Mouse (Mus musculus): ENCODE results near the gene Atp6v0e. TPM values are rescaled to one million over a fixed set of nuclear protein-coding genes. Genes with fewer than 3 reads are reported as not detected.

Gene Atp6v0e
- polyA plus RNA-seq, 1 experiment from 2014 or later: 104 TPM

DNA sequence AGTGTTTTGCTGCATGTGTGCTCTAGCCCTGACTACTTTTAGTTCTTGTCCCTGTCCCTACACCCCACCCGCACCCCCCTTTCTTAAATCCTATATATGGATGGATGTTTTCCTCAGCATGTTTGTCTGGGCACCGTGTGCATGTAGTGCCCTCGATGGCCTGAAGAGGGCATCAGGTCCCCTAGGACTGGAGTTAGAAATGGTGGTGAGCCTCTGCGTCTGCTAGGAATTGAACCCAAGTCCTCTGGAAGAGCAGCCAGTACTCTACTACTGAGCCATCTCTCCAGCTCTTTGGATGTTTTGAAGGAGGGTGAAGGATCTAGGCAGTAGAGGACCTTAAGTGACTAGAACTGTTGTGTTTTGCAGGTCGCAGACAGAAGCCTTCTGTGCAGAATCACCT lies 35.8 kb downstream of the Atp6v0e start:
- Histone ChIP-seq H3K27me3 (ENCODE audit: low read depth, poor library complexity, severe bottlenecking) (no peaks in the 10 kb centered on the region), H3K27ac (no peak overlapping the region), H3K9me3 (replicated peaks) (no peaks in the 10 kb centered on the region), H3K4me3 (no peak overlapping the region), H3K36me3 (peaks cover 43% of the 10 kb centered on the region), H3K4me1 (no peaks in the 10 kb centered on the region)
- no peak for DNase-seq (ENCODE audit: low spot score)
- 90% methylated on average over 5 of the region's 5 CpGs for WGBS

DNA sequence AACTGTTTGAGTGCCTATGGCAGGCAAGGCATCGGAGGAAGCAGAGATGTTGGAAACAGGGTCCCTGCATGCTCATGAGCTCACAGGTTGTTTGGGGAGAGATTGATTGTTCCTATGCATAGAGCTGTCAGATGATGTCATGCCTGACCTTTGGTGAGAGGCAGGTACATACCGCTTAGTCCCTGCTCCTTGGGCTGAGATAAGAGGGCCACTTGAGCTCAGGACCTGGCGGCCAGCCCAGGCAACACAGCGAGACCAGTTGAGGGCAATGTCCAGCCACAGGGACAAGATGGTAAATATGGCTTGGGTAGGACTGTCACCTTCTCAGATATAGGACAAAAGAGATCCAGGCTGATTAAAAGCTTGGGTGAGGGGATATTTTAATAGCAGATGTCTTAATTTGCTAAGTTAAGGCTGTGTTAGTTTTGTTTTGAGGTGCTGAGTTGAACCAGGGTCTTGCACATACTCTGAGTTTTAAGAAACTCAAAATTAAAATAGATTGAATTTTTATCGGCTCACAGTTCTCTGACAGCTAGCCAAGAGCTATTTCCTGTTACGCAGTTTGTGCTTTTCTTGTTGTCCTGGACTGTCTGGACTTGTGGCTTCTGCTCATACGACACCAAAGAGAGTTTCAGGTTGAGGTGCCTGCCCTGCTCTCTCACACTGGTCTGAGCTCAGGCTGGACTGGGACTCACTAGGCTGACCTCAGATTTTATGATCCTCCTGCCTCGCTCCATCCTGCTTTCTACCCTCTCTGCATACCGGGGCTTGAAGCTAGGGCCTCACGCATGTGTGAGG lies 37.0 kb downstream of the Atp6v0e start:
- DNase-seq (ENCODE audit: low spot score): no peak
- Histone ChIP-seq H3K27ac (no peak overlapping the region), H3K27me3 (ENCODE audit: low read depth, poor library complexity, severe bottlenecking) (no peaks in the 10 kb centered on the region), H3K4me1 (no peaks in the 10 kb centered on the region), H3K36me3 (peaks cover 43% of the 10 kb centered on the region), H3K4me3 (no peak overlapping the region), H3K9me3 (replicated peaks) (no peaks in the 10 kb centered on the region)
- 91% methylated on average over 10 of the region's 10 CpGs for WGBS

DNA sequence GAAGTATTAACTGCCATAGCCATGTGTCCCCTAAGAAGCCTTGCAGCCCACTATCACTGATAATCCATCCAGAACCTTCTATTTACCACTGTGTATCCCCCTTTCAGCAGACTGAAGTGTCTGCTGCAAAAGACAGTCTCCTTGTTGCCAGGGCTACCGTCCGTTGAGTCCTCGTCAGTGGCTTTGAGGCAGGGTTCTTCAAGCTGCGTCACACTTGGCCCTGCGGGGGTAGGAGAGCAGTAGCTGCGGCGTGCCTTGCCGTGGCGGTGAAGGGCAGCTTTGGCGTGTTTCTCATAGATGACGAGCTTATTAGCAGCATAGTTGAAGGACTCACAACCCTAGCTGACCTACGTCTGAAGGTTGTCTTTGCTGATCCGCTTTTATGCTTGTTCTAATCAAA lies 38.5 kb downstream of the Atp6v0e start:
- Histone ChIP-seq H3K4me3 (no peak overlapping the region), H3K27me3 (ENCODE audit: low read depth, poor library complexity, severe bottlenecking) (no peaks in the 10 kb centered on the region), H3K36me3 (peaks cover 36% of the 10 kb centered on the region), H3K4me1 (no peaks in the 10 kb centered on the region), H3K27ac (no peak overlapping the region), H3K9me3 (replicated peaks) (no peaks in the 10 kb centered on the region)
- no peak for DNase-seq (ENCODE audit: low spot score)
- WGBS: 88% methylated on average over 13 of the region's 13 CpGs

- Histone ChIP-seq H3K4me3 (no peak overlapping the region), H3K27ac (no peak overlapping the region), H3K4me1 (no peaks in the 10 kb centered on the region), H3K9me3 (replicated peaks) (no peaks in the 10 kb centered on the region), H3K36me3 (peaks cover 32% of the 10 kb centered on the region), H3K27me3 (ENCODE audit: low read depth, poor library complexity, severe bottlenecking) (no peaks in the 10 kb centered on the region)
- DNase-seq (ENCODE audit: low spot score): no peak
- 89% methylated on average over 4 of the region's 4 CpGs for WGBS
Observed at GRCm38 (mm10) chr17:26702621-26703020, 39.6 kb downstream of the Atp6v0e start.

GRCm38 (mm10) chr17:26703671-26704070 lies 40.6 kb downstream of the Atp6v0e start:
- Histone ChIP-seq H3K36me3 (peaks cover 23% of the 10 kb centered on the region), H3K27ac (no peak overlapping the region), H3K4me3 (no peak overlapping the region), H3K27me3 (ENCODE audit: low read depth, poor library complexity, severe bottlenecking) (no peaks in the 10 kb centered on the region), H3K9me3 (replicated peaks) (no peaks in the 10 kb centered on the region), H3K4me1 (no peaks in the 10 kb centered on the region)
- WGBS: 92% methylated on average over 4 of the region's 4 CpGs
- DNase-seq (ENCODE audit: low spot score): no peak

DNA sequence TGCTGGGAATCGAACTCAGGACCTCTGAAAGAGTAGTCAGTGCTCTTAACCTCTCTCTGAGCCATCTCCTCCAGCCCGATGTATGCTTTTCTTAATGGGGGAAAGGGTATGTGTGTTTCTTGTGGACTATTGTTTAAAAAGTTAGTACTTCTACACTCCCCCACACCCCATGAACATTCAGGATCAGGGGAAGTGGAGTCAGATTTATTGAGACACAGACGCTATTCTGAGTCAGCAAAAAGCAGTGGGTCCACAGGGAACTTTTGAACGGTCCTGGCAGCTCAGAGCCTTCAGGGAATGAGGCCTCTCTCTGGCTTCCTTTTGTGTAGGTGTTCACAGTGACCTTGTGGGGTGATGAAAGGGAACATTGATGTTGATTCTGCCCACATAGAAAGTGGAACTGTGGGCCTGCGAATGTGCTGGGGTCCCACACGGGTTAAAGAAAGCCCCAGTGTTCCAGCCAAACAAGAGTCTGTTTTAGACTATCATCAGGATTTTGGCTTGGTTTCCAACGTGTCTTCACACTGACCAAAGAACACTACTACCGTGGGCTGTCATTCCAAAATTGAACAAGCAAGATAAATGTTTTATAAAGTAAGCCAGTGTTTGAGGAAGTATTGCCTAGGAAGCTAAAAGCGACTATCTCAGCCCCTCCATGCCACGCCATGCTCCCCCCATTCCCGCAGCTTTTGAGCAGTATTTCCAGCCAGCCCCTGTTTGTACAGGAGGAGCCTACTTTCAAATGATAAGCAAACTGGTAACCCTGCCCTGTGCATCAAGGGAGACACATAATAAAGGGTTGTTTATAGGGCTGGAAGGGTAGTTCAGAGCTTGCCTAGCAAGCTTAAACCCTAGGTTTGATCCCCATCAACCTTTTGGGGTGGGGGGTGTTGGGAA lies 42.7 kb downstream of the Atp6v0e start:
- Histone ChIP-seq H3K27ac (no peak overlapping the region), H3K36me3 (peaks cover 6% of the 10 kb centered on the region), H3K9me3 (replicated peaks) (no peaks in the 10 kb centered on the region), H3K27me3 (ENCODE audit: low read depth, poor library complexity, severe bottlenecking) (0 out of 2 replicates have a peak, but pooled peaks cover under 1% of the 10 kb centered on the region), H3K4me3 (no peak overlapping the region), H3K4me1 (no peaks in the 10 kb centered on the region)
- whole genome bisulfite sequencing: 83% methylated on average over 11 of the region's 11 CpGs
- no peak for DNase-seq (ENCODE audit: low spot score)

DNA sequence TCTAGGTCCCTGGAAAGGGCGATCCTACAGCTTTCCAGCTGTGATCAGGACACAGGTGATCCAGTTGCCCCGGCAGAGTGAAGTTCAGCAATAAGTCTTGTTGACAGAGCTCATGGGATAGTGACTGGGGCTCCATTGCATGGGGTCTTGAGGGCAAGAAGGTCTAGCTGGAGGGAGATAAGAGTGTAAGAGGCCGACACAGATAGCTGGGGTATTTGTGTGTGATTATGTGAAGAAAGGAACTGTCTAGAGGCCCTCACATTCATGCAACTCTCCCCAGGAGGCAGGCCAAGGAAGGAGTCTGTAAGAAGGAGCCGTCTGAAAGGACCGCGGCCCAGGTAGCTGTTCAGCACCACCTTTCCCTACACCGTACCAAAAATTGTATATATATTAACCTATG lies 44.0 kb downstream of the Atp6v0e start:
- Histone ChIP-seq H3K27me3 (ENCODE audit: low read depth, poor library complexity, severe bottlenecking) (0 out of 2 replicates have a peak, but pooled peaks cover 4% of the 10 kb centered on the region), H3K4me3 (no peak overlapping the region), H3K9me3 (replicated peaks) (no peaks in the 10 kb centered on the region), H3K4me1 (no peaks in the 10 kb centered on the region), H3K36me3 (no peaks in the 10 kb centered on the region), H3K27ac (no peak overlapping the region)
- no peak for DNase-seq (ENCODE audit: low spot score)
- 68% methylated on average over 7 of the region's 7 CpGs for WGBS

GRCm38 (mm10) chr17:26708499-26708898 lies 45.5 kb downstream of the Atp6v0e start:
- Histone ChIP-seq H3K9me3 (replicated peaks) (no peaks in the 10 kb centered on the region), H3K27me3 (ENCODE audit: low read depth, poor library complexity, severe bottlenecking) (0 out of 2 replicates have a peak, but pooled peaks cover 4% of the 10 kb centered on the region), H3K36me3 (no peaks in the 10 kb centered on the region), H3K4me3 (no peak overlapping the region), H3K4me1 (no peaks in the 10 kb centered on the region), H3K27ac (no peak overlapping the region)
- DNase-seq (ENCODE audit: low spot score): no peak

GRCm38 (mm10) chr17:26708993-26709590 lies 46.1 kb downstream of the Atp6v0e start:
- 60% methylated on average over 9 of the region's 9 CpGs for WGBS
- Histone ChIP-seq H3K4me1 (no peaks in the 10 kb centered on the region), H3K27ac (no peak overlapping the region), H3K4me3 (no peak overlapping the region), H3K27me3 (ENCODE audit: low read depth, poor library complexity, severe bottlenecking) (0 out of 2 replicates have a peak, but pooled peaks cover 4% of the 10 kb centered on the region), H3K36me3 (no peaks in the 10 kb centered on the region), H3K9me3 (replicated peaks) (no peaks in the 10 kb centered on the region)
- DNase-seq (ENCODE audit: low spot score): no peak

- Histone ChIP-seq H3K4me1 (no peaks in the 10 kb centered on the region; the same call in 1 of the 2 replicates), H3K27ac (no peak overlapping the region)
- DNase-seq (ENCODE audit: low spot score): no peak
Observed at GRCm38 (mm10) chr17:26710049-26710448, 47.0 kb downstream of the Atp6v0e start.

DNA sequence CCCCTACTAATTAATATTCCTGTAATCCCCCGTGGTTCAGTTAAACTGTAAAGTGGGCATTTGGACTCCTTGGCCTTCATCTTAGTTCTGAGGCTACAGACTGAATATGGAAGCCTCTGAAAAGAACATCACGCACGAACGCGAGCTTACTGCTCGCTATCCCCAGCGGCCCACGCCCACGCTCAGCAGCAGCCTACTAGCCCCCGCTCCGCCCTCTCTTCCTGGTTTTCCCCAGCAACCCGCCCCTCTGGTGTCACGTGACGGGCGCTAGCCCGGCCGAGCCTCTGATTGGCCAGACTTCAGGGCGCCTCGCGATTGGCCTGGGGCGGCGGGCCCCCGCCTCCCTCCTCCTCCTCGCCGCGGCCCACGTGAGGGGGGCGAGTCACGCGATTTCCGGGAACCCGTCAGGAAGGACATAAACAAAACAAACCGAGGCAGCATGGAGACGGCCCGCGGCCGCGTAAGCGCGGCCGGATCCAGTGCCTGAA lies 52.3 kb downstream of the Atp6v0e start, which contains the start of gene Crebrf:
Gene Crebrf, plus strand, starts transcription at position 380 of the 488 bp plus-strand sequence.
- peak; percentile 98 for DNase-seq (ENCODE audit: low spot score)
- H3K4me1 ChIP-seq: peaks cover 3% of the 10 kb centered on the region; the same call in 1 of the 2 replicates
- no peaks in the 10 kb centered on the region for H3K36me3 ChIP-seq
- H3K4me3 ChIP-seq: peak within 1 kb of the TSS; percentile 86
- H3K9me3 ChIP-seq (replicated peaks): no peaks in the 10 kb centered on the region
- H3K27me3 ChIP-seq (ENCODE audit: low read depth, poor library complexity, severe bottlenecking): 0 out of 2 replicates have a peak, but pooled peaks cover 4% of the 10 kb centered on the region
- WGBS: under 1% methylated on average over 41 of the region's 41 CpGs
- H3K27ac ChIP-seq: peak within 1 kb of the TSS; percentile 89

More at GRCm38 (mm10) chr17:26710049-26710448, 47.0 kb downstream of the Atp6v0e start:
- WGBS: 73% methylated on average over 6 of the region's 6 CpGs
- H3K4me3 ChIP-seq: no peak overlapping the region
- 0 out of 2 replicates have a peak, but pooled peaks cover 4% of the 10 kb centered on the region for H3K27me3 ChIP-seq (ENCODE audit: low read depth, poor library complexity, severe bottlenecking)
- no peaks in the 10 kb centered on the region for H3K9me3 ChIP-seq (replicated peaks)
- no peaks in the 10 kb centered on the region for H3K36me3 ChIP-seq

DNA sequence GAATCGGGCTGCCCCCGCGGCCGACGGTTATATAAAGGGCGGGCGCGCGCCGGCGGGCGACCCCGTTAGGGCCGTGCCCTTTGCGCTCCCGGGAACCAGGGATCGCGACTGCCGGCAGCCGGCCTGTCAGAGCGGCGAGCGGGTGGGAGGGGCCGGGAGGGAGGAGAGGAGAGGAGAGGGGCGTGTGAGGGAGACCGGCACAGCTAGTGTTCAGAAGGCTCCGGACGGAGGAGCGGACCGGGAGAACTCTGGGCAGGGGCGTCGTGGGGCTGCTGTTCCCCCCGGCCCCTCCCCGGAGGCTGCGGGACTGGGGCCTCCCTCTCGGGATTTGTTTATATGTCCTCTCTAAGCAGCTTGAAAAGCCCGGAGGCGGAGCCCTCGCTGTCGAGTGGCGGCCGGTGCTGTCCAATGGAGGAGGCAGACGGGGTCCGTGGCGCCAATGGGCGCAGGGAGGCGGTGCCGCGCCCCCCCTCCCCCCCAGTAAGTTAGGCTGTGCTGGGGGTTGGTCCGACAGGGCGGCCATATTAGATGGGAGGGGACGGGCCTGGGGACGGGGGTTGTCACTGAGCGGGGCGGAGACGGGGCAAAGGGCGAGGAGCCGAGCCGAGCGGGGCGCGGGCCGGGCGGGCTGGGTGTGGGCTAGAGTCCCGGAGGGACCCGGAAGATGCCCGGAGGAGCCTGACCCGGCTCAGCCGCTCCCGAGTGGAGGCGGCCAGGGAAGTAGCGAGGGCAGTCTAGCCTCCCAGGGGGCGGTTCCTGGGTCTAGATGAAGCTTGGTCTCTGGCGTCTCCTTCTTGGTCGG lies 53.1 kb downstream of the Atp6v0e start:
- Histone ChIP-seq H3K27ac (peak overlapping the region; percentile 89), H3K9me3 (replicated peaks) (no peaks in the 10 kb centered on the region), H3K4me3 (peak overlapping the region; percentile 86), H3K27me3 (ENCODE audit: low read depth, poor library complexity, severe bottlenecking) (no peaks in the 10 kb centered on the region), H3K4me1 (peaks cover 3% of the 10 kb centered on the region; the same call in 1 of the 2 replicates), H3K36me3 (no peaks in the 10 kb centered on the region)
- peak; percentile 95 for DNase-seq (ENCODE audit: low spot score)
- WGBS: under 1% methylated on average over 75 of the region's 75 CpGs
